Mouse (Mus musculus) left cerebral cortex, postnatal 25 days (tissue): ENCODE measurements around the gene Gemin5. TPM values are rescaled to one million over a fixed set of nuclear protein-coding genes. Genes with fewer than 3 reads are reported as not detected.

Experiments used
- DNase-seq, 2 experiments: peaks; one replicate each; pipeline ENCODE4 v3.0.0; 2022; ENCODE audit warnings: low spot score in 2 of 2, mixed read lengths in 1 of 2
- intact Hi-C: fragments of 180-260 bp; cut with DNase I; formaldehyde crosslinking; loops from one replicate; pipeline ENCODE4 v1.15.1; 2025
- total RNA-seq, 2 experiments: library from RNA; stranded (reverse); gene quantifications; 2 replicates each; pipeline ENCODE4 v1.2.3; 2021

Gene Gemin5
- total RNA-seq, 2 experiments from 2014 or later: 16.5 to 18.1 TPM

DNA sequence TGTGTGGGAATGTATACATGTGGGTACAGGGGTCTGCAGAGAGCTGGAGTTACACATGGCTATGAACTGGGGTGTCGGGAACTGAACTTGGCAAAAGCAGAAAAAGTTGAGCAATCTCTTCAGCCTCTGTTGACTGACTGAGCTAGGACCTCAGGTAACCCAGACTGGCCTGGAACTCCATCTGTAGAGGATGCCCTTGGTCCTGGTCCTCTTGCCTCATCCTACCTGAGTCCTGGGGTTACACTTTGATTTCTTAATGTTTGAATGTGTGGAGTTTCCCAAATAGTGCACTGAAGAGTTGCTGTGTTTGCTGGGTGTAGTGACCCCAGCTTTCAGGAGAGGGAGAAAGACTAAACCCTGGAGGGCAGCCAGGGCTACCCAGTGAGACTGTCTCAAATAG is 72.8 kb downstream of the Gemin5 start:
- DNase-seq: no peak
- intact Hi-C loops: loop anchor here (5.0 kb wide), 1 partner anchor 143 kb away; no protein-coding TSS in a partner anchor

- DNase-seq: no peak
- intact Hi-C loops: loop anchor here (5.0 kb wide), 1 partner anchor 142 kb away; no protein-coding TSS in a partner anchor
These were observed 73.6 kb downstream of the Gemin5 start for GRCm38 (mm10) chr11:58094766-58095165.

- intact Hi-C loops: no loop called here
These were observed 75.3 kb downstream of the Gemin5 start, which contains the start of gene Gm12248 for GRCm38 (mm10) chr11:58093021-58093528. TSS of gene Gm12248 (minus strand) at chr11:58093134.

DNA sequence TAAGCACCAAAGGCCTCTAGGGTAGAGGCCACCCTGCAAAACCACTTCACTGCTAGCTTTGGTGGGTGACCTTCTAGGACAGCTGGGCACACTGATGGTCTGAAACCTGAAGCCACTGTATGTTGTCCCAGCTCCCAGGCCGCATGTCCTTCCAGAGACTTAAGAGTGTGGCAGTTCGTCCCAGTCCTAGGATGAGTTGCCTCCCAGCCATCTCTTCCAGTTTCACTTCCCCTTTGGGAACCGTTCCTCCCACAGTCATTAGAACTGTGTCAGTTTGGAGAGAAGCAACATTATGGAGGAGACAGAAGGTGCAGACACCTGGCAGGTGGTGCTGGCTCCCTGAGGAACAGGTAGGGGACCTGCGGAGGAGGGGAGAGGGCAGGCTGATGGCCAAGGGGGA is 75.8 kb downstream of the Gemin5 start:
- intact Hi-C loops: no loop called here
- no peak for DNase-seq

More at GRCm38 (mm10) chr11:58093021-58093528, 75.3 kb downstream of the Gemin5 start, which contains the start of gene Gm12248:
- DNase-seq: no peak

- DNase-seq: no peak
- intact Hi-C loops: no loop called here
These were observed 86.6 kb downstream of the Gemin5 start for GRCm38 (mm10) chr11:58081716-58082115.

- DNase-seq: no peak
- intact Hi-C loops: no loop called here
These were observed 91.1 kb downstream of the Gemin5 start for GRCm38 (mm10) chr11:58077270-58077669.

- no peak for DNase-seq
- intact Hi-C loops: no loop called here
These were observed 95.4 kb downstream of the Gemin5 start for GRCm38 (mm10) chr11:58072978-58073377.

Other genes with a start within 250 kb of the Gemin5 start
- gene Larp1, start 159.5 kb downstream of the Gemin5 start, total RNA-seq: 10 to 100 TPM; 86.4 to 88.9 TPM
- not detected for gene Gm12248, start 75.4 kb downstream of the Gemin5 start, total RNA-seq
- 10 to 100 TPM; 53.3 to 54.6 TPM for gene Cnot8, start 64.4 kb downstream of the Gemin5 start, total RNA-seq
- gene Mrpl22, start 3.1 kb upstream of the Gemin5 start, total RNA-seq: 10 to 100 TPM; 33.9 to 35.5 TPM
- 1 to 10 TPM; 2.5 to 3.2 TPM for gene Igtp, start 31.0 kb upstream of the Gemin5 start, total RNA-seq
- 1 to 10 TPM; 1.8 to 2.8 TPM for gene Irgm2, start 31.1 kb upstream of the Gemin5 start, total RNA-seq
- gene 4930438A08Rik, start 106.3 kb upstream of the Gemin5 start, total RNA-seq: not detected
- 10 to 100 TPM; 20.9 to 24.2 TPM for gene Zfp692, start 138.5 kb upstream of the Gemin5 start, total RNA-seq
- 10 to 100 TPM; 47.2 to 52.2 TPM for gene Zfp672, start 161.8 kb upstream of the Gemin5 start, total RNA-seq
- 10 to 100 TPM; 62.2 to 62.5 TPM for gene Sh3bp5l, start 162.2 kb upstream of the Gemin5 start, total RNA-seq
- not detected for gene Lypd8, start 210.5 kb upstream of the Gemin5 start, total RNA-seq